Mouse (Mus musculus): Measurements from ENCODE around the gene Celsr1. TPM values are rescaled to one million over a fixed set of nuclear protein-coding genes. Genes with fewer than 3 reads are reported as not detected.

Gene Celsr1
- polyA plus RNA-seq, 1 experiment from 2014 or later = 2.2 TPM

- 0 out of 2 replicates have a peak, but pooled peaks have one; percentile 35 for ATAC-seq (replicated peaks; ENCODE audit: insufficient number of reproducible peaks, low FRiP score, low TSS enrichment)
- H3K4me2 ChIP-seq = no peak overlapping the region
- H3K36me3 ChIP-seq (ENCODE audit: control insufficient read depth, insufficient read depth, low read length) = no peaks in the 10 kb centered on the region
- no peak overlapping the region for H3K9ac ChIP-seq (ENCODE audit: low read depth, low read length)
- H3K9me3 ChIP-seq (replicated peaks; ENCODE audit: control insufficient read depth, low read length) = no peaks in the 10 kb centered on the region
- no peak overlapping the region for H3K4me3 ChIP-seq (ENCODE audit: low read depth, low read length)
- H3K27ac ChIP-seq (ENCODE audit: low read depth, low read length) = no peak overlapping the region
- 0 out of 2 replicates have a peak, but pooled peaks cover 2% of the 10 kb centered on the region for H3K27me3 ChIP-seq (ENCODE audit: control insufficient read depth, insufficient read depth, low read length)
- H3K4me1 ChIP-seq (ENCODE audit: control insufficient read depth, insufficient read depth, low read length) = peaks cover 11% of the 10 kb centered on the region
Measured at GRCm38 (mm10) chr15:85993386-85993785, 40.2 kb downstream of the Celsr1 start.

GRCm38 (mm10) chr15:85992125-85992495, 41.5 kb downstream of the Celsr1 start:
- 35% methylated on average over 3 of the region's 3 CpGs for WGBS (ENCODE audit: insufficient replicate concordance)
- Histone ChIP-seq H3K27ac (ENCODE audit: low read depth, low read length) (no peak overlapping the region), H3K36me3 (ENCODE audit: control insufficient read depth, insufficient read depth, low read length) (no peaks in the 10 kb centered on the region), H3K4me3 (ENCODE audit: low read depth, low read length) (no peak overlapping the region), H3K4me1 (ENCODE audit: control insufficient read depth, insufficient read depth, low read length) (peaks cover 11% of the 10 kb centered on the region), H3K4me2 (no peak overlapping the region), H3K9me3 (replicated peaks; ENCODE audit: control insufficient read depth, low read length) (no peaks in the 10 kb centered on the region), H3K27me3 (ENCODE audit: control insufficient read depth, insufficient read depth, low read length) (0 out of 2 replicates have a peak, but pooled peaks cover 2% of the 10 kb centered on the region), H3K9ac (ENCODE audit: low read depth, low read length) (no peak overlapping the region)
- ATAC-seq (replicated peaks; ENCODE audit: insufficient number of reproducible peaks, low FRiP score, low TSS enrichment) = no peak

GRCm38 (mm10) chr15:85991453-85992124, 42.0 kb downstream of the Celsr1 start:
- Histone ChIP-seq H3K27ac (ENCODE audit: low read depth, low read length) (no peak overlapping the region), H3K4me1 (ENCODE audit: control insufficient read depth, insufficient read depth, low read length) (peaks cover 11% of the 10 kb centered on the region), H3K9me3 (replicated peaks; ENCODE audit: control insufficient read depth, low read length) (no peaks in the 10 kb centered on the region), H3K27me3 (ENCODE audit: control insufficient read depth, insufficient read depth, low read length) (0 out of 2 replicates have a peak, but pooled peaks cover 2% of the 10 kb centered on the region), H3K9ac (ENCODE audit: low read depth, low read length) (no peak overlapping the region), H3K4me3 (ENCODE audit: low read depth, low read length) (no peak overlapping the region), H3K36me3 (ENCODE audit: control insufficient read depth, insufficient read depth, low read length) (no peaks in the 10 kb centered on the region), H3K4me2 (no peak overlapping the region)
- WGBS (ENCODE audit: insufficient replicate concordance) = 81% methylated on average over 5 of the region's 5 CpGs
- no peak for ATAC-seq (replicated peaks; ENCODE audit: insufficient number of reproducible peaks, low FRiP score, low TSS enrichment)

- ATAC-seq (replicated peaks; ENCODE audit: insufficient number of reproducible peaks, low FRiP score, low TSS enrichment) = no peak
- H3K4me2 ChIP-seq = no peak overlapping the region
- H3K9ac ChIP-seq (ENCODE audit: low read depth, low read length) = no peak overlapping the region
- 77% methylated on average over 17 of the region's 17 CpGs for WGBS (ENCODE audit: insufficient replicate concordance)
- 0 out of 2 replicates have a peak, but pooled peaks cover 2% of the 10 kb centered on the region for H3K27me3 ChIP-seq (ENCODE audit: control insufficient read depth, insufficient read depth, low read length)
- no peak overlapping the region for H3K4me3 ChIP-seq (ENCODE audit: low read depth, low read length)
- H3K36me3 ChIP-seq (ENCODE audit: control insufficient read depth, insufficient read depth, low read length) = no peaks in the 10 kb centered on the region
- no peak overlapping the region for H3K27ac ChIP-seq (ENCODE audit: low read depth, low read length)
- H3K9me3 ChIP-seq (replicated peaks; ENCODE audit: control insufficient read depth, low read length) = no peaks in the 10 kb centered on the region
- peaks cover 11% of the 10 kb centered on the region for H3K4me1 ChIP-seq (ENCODE audit: control insufficient read depth, insufficient read depth, low read length)
Measured at GRCm38 (mm10) chr15:85990696-85991443, 42.7 kb downstream of the Celsr1 start.

- Histone ChIP-seq H3K9ac (ENCODE audit: low read depth, low read length) (no peak overlapping the region), H3K36me3 (ENCODE audit: control insufficient read depth, insufficient read depth, low read length) (no peaks in the 10 kb centered on the region), H3K27ac (ENCODE audit: low read depth, low read length) (no peak overlapping the region), H3K4me3 (ENCODE audit: low read depth, low read length) (no peak overlapping the region), H3K4me2 (no peak overlapping the region), H3K4me1 (ENCODE audit: control insufficient read depth, insufficient read depth, low read length) (0 out of 2 replicates have a peak, but pooled peaks cover 3% of the 10 kb centered on the region), H3K9me3 (replicated peaks; ENCODE audit: control insufficient read depth, low read length) (no peaks in the 10 kb centered on the region), H3K27me3 (ENCODE audit: control insufficient read depth, insufficient read depth, low read length) (no peaks in the 10 kb centered on the region)
- 24% methylated on average over 5 of the region's 5 CpGs for WGBS (ENCODE audit: insufficient replicate concordance)
- ATAC-seq (replicated peaks; ENCODE audit: insufficient number of reproducible peaks, low FRiP score, low TSS enrichment) = no peak
Measured at GRCm38 (mm10) chr15:85987896-85988295, 45.7 kb downstream of the Celsr1 start.

- no peak overlapping the region for H3K4me3 ChIP-seq (ENCODE audit: low read depth, low read length)
- ATAC-seq (replicated peaks; ENCODE audit: insufficient number of reproducible peaks, low FRiP score, low TSS enrichment) = no peak
- H3K9ac ChIP-seq (ENCODE audit: low read depth, low read length) = no peak overlapping the region
- H3K36me3 ChIP-seq (ENCODE audit: control insufficient read depth, insufficient read depth, low read length) = no peaks in the 10 kb centered on the region
- no peak overlapping the region for H3K4me2 ChIP-seq
- H3K27ac ChIP-seq (ENCODE audit: low read depth, low read length) = no peak overlapping the region
- WGBS (ENCODE audit: insufficient replicate concordance) = 84% methylated on average over 4 of the region's 4 CpGs
- no peaks in the 10 kb centered on the region for H3K9me3 ChIP-seq (replicated peaks; ENCODE audit: control insufficient read depth, low read length)
- no peaks in the 10 kb centered on the region for H3K27me3 ChIP-seq (ENCODE audit: control insufficient read depth, insufficient read depth, low read length)
- H3K4me1 ChIP-seq (ENCODE audit: control insufficient read depth, insufficient read depth, low read length) = peaks cover 5% of the 10 kb centered on the region
Measured at GRCm38 (mm10) chr15:85986170-85986569, 47.4 kb downstream of the Celsr1 start.

- no peak overlapping the region for H3K4me3 ChIP-seq (ENCODE audit: low read depth, low read length)
- WGBS (ENCODE audit: insufficient replicate concordance) = 73% methylated on average over 4 of the region's 4 CpGs
- no peak for ATAC-seq (replicated peaks; ENCODE audit: insufficient number of reproducible peaks, low FRiP score, low TSS enrichment)
- H3K4me1 ChIP-seq (ENCODE audit: control insufficient read depth, insufficient read depth, low read length) = peaks cover 5% of the 10 kb centered on the region
- H3K27ac ChIP-seq (ENCODE audit: low read depth, low read length) = no peak overlapping the region
- H3K27me3 ChIP-seq (ENCODE audit: control insufficient read depth, insufficient read depth, low read length) = no peaks in the 10 kb centered on the region
- H3K9ac ChIP-seq (ENCODE audit: low read depth, low read length) = no peak overlapping the region
- no peaks in the 10 kb centered on the region for H3K36me3 ChIP-seq (ENCODE audit: control insufficient read depth, insufficient read depth, low read length)
- no peak overlapping the region for H3K4me2 ChIP-seq
- no peaks in the 10 kb centered on the region for H3K9me3 ChIP-seq (replicated peaks; ENCODE audit: control insufficient read depth, low read length)
Measured at GRCm38 (mm10) chr15:85985601-85986000, 48.0 kb downstream of the Celsr1 start.

- Histone ChIP-seq H3K9me3 (replicated peaks; ENCODE audit: control insufficient read depth, low read length) (no peaks in the 10 kb centered on the region), H3K4me2 (no peak overlapping the region), H3K36me3 (ENCODE audit: control insufficient read depth, insufficient read depth, low read length) (no peaks in the 10 kb centered on the region), H3K27ac (ENCODE audit: low read depth, low read length) (no peak overlapping the region), H3K9ac (ENCODE audit: low read depth, low read length) (no peak overlapping the region), H3K27me3 (ENCODE audit: control insufficient read depth, insufficient read depth, low read length) (no peaks in the 10 kb centered on the region), H3K4me1 (ENCODE audit: control insufficient read depth, insufficient read depth, low read length) (peaks cover 5% of the 10 kb centered on the region), H3K4me3 (ENCODE audit: low read depth, low read length) (no peak overlapping the region)
- ATAC-seq (replicated peaks; ENCODE audit: insufficient number of reproducible peaks, low FRiP score, low TSS enrichment) = no peak
- 79% methylated on average over 7 of the region's 7 CpGs for WGBS (ENCODE audit: insufficient replicate concordance)
Measured at GRCm38 (mm10) chr15:85983131-85983530, 50.4 kb downstream of the Celsr1 start.

Measured in heart, embryonic 11.5 days (tissue).